Mouse (Mus musculus): Measurements from ENCODE around the gene Cwc22.

The Cwc22 gene

DNA sequence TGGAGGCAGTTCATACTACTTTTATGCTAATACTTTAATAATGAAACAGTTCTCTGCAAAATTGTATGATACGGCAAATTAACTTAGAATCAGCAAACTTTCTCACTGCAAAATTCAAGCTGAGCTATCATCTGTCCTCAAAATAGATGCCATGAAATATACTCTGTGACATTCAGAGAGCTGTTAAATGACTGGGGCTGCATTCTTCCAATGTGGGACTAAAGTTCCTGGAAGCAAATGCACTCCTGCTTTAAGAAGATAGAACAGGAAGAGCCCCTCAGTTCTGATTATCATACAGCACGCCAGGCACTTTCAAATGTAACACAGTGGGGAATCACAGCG, 48.6 kb downstream of the Cwc22 start:
- WGBS, result 64% methylated on average over 3 of the region's 3 CpGs

DNA sequence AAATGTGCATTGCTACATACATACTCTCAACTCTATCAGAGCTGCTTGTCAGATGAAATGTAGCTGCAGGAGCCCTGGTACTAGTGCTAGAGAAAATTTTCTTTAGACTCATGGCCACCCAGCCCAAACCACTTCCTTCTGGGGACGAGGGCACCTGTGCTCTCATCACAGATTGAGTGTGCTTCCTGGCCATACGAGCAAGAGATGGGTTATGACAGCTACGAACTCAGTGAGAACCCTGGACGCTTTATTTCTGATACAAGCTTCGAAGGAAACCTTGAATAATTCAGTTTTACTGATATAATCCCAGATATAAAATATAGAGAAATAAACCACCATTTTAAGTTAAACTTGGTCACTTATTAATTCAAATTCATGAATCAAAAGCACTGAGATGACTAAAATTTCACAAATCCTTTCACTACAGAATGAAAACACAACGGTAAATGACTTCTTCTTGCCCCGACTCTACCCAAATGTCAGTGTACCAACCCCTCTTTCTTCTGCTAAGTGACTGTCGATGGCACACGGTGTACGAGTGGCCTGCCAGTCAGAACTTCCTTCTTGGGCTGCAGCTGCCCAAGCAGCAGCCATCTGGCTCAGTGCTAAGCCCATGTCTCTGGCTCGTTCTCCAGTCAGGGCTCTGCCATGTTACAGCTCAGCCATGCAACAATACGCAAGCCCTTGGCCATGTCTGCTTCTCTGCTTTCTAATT, 49.2 kb downstream of the Cwc22 start:
- WGBS, result 73% methylated on average over 12 of the region's 12 CpGs

DNA sequence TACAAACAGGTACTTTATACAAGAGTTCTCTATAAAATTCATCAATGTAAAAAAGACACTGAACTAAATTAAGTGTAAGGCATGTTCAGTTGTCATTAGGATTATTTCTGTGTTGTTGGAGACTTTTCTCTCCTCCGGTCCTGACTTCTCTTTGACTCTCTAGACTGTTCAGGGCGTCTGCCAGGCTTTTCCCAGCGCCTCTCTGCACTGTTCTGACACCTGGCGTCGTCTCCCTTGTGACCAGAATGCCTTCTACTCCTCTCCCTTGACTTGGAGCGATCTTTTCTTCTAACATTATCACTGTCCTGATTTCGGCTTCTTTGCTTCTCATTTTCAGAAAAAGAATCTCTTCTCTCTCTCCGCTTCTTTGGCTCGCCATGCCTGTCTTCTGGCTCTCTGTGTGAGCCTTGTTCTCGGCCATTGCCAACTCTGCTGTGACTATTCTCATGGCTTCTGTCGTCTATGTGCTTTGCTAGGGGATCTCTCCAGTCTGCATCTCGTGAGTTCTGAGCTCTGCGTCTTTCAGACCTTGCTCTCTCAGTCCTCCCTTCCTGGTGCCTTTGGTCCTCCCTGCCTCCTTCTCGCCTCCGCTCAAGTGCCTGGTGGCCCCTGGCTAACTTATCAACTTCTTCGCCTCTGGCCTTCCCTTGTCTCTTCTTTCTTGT, 50.1 kb downstream of the Cwc22 start:
- WGBS, result 80% methylated on average over 16 of the region's 16 CpGs

DNA sequence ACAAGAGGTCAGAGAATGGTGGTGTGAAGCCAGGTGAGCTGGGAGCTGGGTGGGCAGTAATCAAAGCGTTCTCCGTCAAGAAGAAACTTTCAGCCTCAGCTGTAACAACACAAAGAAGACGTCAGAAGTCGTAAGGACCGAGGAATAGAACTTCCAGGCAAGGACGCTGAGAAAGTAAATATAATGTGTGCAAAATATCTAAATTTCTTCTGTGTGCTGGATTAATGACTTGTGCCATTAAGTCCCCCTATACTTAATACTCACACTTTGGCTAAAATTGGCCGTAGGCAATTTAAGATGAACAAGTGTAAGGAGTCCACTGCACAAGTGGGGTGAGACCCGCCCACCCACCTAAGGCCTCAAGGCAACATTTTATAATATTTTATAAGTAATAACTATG, 51.3 kb downstream of the Cwc22 start:
- 98% methylated on average over 8 of the region's 8 CpGs for WGBS

DNA sequence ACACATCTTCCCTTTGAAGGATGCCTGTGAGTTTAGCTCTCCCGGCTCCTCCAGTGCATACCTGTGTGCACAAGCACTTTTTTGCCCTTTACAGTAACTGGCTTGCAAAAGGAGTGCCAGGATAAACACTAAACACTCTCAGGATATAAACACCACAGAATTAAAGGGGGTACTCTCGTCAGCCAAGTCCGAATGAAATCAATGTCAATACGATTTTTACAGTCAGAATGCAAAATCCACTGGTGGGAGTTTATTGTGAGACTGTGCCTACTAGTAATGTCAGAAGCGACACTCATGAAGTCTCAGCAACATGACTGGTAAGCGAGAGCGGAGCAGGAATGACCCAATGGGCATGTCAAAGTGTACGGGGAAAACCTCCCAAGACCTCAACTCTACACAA, 52.7 kb downstream of the Cwc22 start:
- WGBS, result 95% methylated on average over 8 of the region's 8 CpGs

DNA sequence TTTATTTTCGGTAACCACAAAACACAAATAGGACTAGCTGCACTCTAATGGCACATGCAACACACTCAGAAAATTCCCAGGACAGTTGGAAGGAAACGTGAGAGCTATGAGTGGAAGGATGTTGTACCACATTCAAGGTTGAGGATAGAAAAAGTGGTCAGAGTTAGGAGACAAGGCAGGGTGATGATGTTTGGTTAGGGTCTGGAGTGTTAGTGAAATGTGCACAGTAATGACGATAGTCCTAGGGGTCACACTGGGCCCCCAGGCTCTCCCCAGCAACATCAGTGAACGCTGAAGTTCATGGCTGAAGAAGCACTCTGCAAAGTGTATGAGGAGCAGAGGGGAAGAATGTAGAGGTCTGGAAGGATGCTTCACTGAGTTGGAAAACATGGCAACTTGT, 53.6 kb downstream of the Cwc22 start:
- whole genome bisulfite sequencing, result 96% methylated on average over 4 of the region's 4 CpGs

DNA sequence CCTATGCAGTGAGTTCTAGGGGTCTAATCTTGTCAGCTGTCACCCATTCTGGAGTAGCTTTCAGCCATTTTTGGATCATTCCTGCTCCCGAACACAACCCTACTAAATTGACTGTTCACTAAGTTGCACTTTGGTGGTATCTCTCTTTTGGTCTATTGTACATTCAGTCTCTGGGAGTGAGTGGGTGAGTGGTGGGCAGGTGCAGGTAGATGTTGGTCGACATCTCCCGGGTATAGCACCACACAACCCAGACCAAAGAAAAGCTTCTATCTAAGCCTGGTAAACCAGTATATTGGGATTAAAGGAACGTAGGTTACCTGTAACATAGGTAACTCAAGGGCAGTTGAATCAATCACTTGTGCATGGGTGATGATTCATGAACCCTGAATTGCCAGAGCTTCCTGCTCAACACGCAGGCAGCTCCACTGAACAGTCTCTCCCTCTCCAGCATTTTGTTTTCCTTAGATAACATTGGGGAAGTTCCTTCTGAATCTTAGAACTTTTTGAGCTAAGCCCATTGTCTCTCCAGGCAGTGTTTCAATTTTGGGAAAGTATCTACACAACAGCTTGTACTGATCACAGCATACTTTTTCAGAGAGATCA, 55.2 kb downstream of the Cwc22 start:
- WGBS, result 96% methylated on average over 5 of the region's 5 CpGs

DNA sequence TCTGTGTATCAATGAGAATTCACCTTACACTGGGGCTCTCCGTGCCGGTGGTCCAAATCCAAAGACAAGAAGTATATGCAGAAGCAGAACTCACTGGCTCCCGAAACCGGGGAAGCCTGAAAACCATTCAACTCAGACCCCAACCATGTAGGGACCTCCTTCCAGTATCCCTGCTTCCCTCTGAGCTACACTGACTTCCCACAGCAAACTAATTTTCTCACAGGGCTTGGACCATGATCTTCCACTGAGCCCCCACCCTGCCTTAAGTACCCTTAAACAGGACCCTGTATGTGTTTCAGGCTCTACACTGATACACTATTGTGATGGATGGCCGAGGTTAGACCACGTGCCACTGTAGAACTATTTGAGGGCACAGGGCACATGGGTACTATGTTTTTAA, 56.2 kb downstream of the Cwc22 start:
- WGBS, result 94% methylated on average over 6 of the region's 6 CpGs

DNA sequence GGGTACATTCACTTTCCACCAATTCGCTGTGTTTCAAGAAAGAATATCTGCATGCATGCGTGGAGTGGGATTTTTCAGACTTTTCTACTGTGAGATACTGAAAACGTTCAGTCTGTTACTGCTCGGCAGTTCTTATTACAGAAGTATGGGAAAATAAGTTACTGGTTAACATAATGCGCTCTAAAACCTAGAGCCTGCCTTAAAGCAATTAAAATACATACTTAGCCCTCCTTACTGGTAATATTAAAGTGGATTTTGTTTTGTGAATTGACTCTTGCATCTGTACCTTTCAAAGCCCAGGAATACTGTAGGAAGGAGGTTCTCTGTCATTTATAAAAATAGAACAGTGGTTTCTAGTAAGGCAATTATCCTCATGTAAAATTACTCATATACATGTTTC, 56.8 kb downstream of the Cwc22 start:
- 65% methylated on average over 5 of the region's 5 CpGs for WGBS

DNA sequence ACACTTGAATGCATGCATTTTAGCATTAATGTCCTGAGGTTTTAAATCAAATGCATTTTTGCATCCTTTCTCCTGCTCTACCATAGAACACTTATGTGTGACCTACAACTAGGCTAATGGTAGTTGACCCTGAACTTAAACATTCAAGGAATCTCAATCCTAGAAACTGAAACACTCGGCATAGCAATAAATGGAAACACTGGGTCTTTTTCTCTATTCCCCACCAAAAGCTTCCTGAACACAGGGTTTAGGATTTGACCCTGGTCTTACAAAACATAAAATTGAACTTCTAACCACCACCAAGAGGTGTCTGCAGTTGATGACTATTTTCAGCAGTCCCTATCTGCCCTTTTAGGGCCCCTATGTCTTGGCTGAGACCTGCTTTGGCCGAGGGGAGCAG, 57.3 kb downstream of the Cwc22 start:
- WGBS, result 81% methylated on average over 2 of the region's 2 CpGs

DNA sequence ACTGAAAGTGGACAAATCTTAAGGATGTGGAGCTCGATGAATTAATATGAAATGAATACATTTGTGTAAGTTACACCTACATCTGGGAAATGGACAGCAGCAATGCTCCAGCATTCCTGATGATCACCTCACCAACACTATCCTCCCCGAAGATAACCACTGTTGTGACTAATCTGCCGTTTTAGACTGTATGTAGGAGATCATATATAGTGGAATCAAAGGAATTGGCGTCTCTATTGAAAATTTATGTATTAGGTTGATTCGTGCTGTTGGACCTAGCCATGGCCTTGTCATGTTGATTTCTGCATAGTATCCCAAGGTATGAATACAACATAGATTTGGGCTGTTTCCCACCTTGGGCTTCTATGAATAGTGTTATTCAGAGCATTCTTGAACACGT, 58.1 kb downstream of the Cwc22 start:
- 92% methylated on average over 6 of the region's 6 CpGs for WGBS

DNA sequence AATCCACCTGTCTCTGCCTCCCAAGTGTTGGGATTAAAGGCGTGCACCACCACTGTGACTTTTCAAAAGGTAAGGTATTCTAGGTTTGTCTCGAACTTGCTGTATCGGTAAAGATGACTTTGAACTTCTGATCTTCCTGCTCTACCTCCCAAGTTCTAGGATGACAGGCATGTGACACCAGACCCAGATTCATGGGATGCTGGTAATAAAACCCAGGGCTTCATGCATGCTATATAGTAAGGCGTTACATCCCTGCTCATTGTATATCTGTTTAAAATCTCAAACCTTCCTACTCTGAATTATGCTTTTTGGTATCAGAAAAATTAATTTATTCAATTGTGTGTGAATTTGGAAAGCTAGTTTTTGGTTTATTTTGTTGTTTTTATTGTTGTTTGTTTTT, 59.0 kb downstream of the Cwc22 start:
- 94% methylated on average over 4 of the region's 4 CpGs for WGBS

DNA sequence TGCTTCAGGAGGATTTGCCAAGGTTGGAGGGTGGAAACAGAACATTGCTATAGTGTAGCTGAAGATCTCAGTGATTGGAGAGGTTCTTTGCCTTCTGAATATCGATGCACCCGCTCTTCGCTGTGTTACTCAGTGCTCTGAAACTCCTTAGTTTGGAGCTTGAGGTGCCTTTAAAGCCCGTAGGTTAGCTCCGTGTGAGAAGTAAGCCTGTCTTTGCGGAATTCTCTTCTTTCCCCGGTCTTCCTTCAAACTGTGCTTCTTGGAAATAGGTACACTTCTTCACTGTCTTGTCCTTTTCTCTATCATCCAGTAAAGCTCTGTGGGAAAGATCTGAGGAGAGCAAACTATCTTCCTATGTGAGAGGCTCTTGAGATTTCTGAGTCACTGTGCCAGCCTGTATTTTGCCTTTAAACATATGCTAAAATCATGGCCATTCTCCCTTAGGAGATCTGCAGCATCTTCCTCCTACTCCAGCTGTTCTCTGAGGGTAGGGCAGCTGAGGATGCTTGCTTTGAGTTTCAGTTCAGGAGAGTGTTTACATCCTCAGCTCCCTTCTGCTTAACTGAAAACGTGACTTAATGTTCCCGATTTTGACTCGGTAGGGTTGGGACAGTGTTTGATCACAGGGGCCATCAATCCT, 60.6 kb downstream of the Cwc22 start:
- 80% methylated on average over 10 of the region's 10 CpGs for WGBS

DNA sequence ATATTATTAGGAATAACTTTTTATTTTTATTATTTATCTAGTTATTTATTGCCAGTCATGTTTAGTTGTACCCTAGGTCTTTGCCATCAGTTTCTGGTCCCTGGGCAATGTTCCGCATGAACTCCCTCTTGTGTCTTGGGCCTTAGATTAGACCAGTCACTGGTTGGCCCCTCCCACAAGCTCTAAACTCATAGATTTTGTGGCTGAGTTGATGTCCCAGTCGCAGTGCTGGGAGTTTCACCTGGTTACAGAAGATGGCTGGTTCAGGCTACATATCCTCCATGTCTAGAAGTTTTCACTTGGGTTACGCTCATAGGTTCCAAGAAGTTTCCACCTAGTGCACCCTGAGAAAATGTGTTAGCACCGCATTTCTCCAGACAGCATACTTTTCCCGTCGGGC, 61.1 kb downstream of the Cwc22 start:
- 89% methylated on average over 6 of the region's 6 CpGs for WGBS

DNA sequence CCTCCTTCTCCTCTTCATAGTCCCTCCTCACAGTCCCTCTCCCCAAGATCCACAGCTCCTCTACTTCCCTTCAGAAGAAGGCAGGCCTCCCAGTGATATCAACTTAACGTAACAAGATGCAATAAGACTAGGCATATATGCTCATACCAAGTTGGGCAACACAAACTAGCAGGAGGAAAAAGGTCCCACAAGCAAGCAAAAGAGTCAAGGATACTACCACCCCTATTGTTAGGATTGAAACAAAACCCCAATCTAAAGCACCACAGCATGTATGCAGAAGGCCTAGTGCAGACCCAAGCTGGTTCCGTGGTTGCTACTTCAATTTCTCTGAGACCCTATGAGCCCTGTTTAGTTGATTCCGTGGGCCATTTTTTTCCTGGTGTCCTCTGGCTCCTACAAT, 61.7 kb downstream of the Cwc22 start:
- WGBS, result 97% methylated on average over 3 of the region's 3 CpGs

DNA sequence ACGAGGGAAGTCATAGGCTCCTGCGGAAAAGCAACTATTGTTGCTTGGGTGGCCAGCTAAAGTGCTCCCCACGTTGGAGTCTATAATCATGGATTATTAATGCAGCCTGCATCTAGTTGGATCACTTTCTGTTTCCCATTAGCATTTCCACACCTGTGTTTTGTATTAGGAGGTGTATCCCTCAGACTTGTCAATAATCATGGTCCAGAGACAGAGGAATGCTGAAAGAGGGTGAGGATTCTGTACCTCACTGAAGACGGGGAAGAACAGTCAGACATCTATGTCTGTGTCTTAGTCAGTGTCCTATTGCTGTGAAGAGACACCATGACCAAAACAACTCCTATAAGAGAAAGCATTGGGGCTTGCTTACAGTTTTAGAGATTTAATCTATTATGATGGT, 63.2 kb downstream of the Cwc22 start:
- 85% methylated on average over 4 of the region's 4 CpGs for WGBS

DNA sequence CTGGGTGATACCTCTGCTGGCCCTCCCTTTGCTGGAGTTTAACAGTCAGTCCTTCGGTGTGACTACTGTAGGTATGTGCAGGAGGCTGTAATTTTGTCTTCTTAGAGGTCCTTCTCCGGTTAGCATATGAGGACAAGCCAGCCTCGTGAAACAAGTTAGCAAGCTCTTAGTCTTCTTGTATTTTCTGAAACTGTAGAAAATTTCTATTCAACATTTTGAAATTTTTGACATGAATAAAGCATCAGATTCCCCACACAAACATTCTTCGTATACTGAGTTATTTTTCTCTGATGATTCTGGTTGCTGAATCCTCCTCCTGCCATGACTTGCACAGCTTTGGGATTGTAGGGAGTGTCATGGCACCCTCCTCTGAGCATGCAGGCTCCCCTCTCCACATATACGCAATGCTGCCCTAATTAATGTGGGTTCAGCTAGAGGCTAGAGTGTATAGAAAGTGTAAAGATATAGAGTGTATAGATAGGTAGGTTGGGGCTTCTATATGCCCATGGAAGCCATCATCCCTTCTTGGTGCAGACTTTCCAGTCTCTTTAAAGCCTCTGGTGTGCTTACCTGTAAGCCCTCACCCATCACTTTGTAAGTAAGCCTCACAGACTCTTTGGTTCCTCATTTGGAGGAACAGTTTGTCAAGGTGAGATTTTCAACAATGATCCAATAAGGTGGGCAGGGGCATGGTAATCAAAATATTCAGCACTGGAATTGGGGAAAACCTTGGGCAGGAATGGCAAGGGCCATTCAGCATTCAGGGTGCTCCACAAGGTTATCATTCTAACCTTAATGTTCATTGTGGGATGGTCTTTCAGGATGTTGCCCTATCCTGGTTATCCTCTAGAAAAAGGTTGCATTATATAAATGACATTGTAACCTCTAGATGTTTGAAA, 64.6 kb downstream of the Cwc22 start:
- 87% methylated on average over 5 of the region's 5 CpGs for WGBS

DNA sequence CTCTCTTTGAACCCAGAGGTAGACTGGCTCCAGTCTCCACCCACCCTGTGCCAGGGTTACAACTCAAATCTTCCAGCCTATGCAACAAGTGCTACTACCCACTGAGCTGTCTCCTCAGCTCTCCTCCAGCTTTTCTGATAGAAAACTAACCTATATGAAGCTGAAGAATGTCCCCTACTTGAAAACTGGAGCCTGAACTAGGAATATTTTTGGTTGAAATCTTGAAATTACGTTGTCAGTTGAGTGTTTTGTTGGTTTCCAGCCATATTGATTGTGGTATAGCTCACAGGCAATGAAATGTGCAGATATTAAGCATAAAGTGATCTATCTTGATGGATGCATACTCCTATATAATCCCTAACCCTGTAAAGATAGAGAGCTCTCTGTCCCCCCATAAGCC, 65.8 kb downstream of the Cwc22 start:
- WGBS, result 83% methylated on average over 1 of the region's 1 CpGs

DNA sequence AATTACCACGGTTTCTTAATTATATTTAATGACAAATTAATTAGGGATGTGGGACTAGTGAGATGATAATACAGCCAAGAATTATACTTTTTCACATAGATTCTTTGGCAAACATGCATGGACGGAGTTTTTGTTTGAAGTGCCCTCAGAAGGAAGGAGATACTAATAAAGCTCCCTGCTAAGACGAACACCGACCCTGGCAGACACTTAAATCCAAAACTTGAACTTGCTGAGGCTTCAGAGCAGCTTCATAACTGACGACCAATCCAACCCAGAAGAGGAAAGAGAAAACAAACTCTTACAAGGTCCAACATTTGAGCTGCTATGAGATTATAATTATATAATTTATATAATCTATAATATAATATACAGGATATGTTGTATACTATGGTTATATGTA, 66.4 kb downstream of the Cwc22 start:
- 54% methylated on average over 5 of the region's 5 CpGs for WGBS

DNA sequence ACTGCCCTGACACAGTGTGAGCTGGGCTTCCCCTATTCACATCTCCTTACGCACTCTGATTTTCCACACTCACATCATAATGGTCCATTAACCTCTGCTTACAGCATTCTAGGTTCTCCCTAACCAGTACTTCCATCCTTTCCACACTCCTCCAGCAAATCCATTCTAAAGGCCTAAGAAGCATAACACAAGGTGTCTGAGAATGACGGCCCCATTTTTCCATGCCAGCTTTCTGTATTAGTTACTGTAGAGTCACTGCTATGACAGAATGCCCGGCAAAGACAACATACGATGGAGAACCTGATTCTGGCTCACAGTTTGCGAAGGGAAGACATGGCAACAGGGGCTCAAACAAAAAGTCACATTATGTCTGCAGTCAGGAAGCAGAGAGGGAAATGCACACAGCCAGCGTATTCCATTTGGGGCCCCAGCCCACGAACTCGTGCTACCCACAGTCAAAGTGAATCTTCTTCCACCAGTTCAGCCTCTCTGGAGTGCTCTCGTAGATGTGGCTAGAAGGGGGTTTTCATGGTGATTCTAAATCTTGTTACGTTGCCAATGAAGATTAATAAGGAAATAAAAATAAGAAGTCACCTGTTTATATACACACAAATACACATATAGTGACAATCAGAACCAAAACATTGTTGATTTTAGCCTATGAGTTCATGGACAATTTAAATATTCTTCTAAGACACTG, 68.9 kb downstream of the Cwc22 start:
- 88% methylated on average over 10 of the region's 10 CpGs for WGBS

DNA sequence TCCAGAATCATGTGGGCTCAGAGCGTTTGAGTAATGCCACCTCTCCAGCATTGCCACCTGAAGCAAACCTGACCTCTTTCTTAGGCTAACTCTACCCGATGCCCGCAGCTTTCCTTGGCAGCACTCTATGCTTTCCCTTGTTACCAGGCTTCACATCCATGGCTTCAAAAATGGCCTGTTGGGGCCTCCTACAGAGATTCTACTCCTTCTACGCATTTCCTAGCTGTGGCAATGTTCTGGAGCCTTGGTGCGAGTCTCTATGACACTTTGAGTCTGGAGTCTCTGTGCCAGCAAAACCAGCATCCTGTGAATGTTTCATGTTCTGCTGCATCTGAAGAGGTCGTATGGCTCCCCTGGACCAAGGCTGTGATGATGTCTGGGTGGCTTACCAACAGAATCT, 69.8 kb downstream of the Cwc22 start:
- WGBS, result 87% methylated on average over 6 of the region's 6 CpGs

Measured in cerebral cortex, adult 2 months (tissue).